Mouse (Mus musculus): Measurements from ENCODE around the gene Nfatc3.

DNA sequence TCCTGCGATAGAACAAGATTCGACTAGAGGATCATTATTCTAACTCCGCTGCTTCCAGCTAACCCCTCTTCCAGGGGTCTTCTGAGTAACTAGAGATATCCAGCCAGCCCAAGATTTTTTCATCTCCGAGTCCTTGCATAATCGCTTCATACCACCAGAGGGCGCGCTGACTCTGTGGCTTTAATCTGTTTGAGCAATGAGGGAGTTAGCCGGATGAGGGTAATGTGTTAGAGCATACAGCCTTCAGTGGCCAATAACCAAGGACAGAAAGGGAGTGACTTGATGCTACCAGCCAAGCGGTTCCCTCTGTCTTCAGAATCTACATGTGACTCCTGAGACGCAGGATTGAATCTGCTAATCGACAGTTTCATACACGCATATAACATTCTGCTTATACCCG, 82.1 kb downstream of the Nfatc3 start:
- TF ChIP-seq POLR2A (IDR thresholded peaks at IDR 0.05; ENCODE audit: low read depth, low read length) (no peak), ZMIZ1 (IDR thresholded peaks at IDR 0.05; ENCODE audit: low read depth, low read length) (no peak), MAZ (IDR thresholded peaks at IDR 0.05; ENCODE audit: low read depth, low read length) (no peak)
